Mouse (Mus musculus): ENCODE measurements around the gene Cnr2. TPM values are rescaled to one million over a fixed set of nuclear protein-coding genes. Genes with fewer than 3 reads are reported as not detected.

The Cnr2 gene
- total RNA-seq, 2 experiments from 2014 or later: 2.4 to 3.9 TPM

- no peak for DNase-seq
These were observed 9.6 kb downstream of the Cnr2 start for GRCm38 (mm10) chr4:135904810-135905209.

- DNase-seq: no peak
These were observed 11.4 kb downstream of the Cnr2 start for GRCm38 (mm10) chr4:135906633-135907032.

GRCm38 (mm10) chr4:135909326-135910066, 14.3 kb downstream of the Cnr2 start:
- no peak for DNase-seq

- peak; percentile 24 for DNase-seq
These were observed 16.3 kb downstream of the Cnr2 start for GRCm38 (mm10) chr4:135911531-135911930.

- no peak for DNase-seq
These were observed 17.0 kb downstream of the Cnr2 start for GRCm38 (mm10) chr4:135912164-135912563.

GRCm38 (mm10) chr4:135912835-135913234, 17.6 kb downstream of the Cnr2 start:
- DNase-seq: peak; percentile 24

GRCm38 (mm10) chr4:135913433-135913832, 18.2 kb downstream of the Cnr2 start:
- no peak for DNase-seq

- no peak for DNase-seq
These were observed 23.6 kb downstream of the Cnr2 start for GRCm38 (mm10) chr4:135918635-135919279.

GRCm38 (mm10) chr4:135919280-135919639, 24.1 kb downstream of the Cnr2 start:
- DNase-seq: no peak

- peak; percentile 97 for DNase-seq
These were observed 25.4 kb downstream of the Cnr2 start, which contains the start of gene Fuca1 for GRCm38 (mm10) chr4:135920304-135921241. Gene Fuca1 (plus strand): TSS chr4:135920735.

GRCm38 (mm10) chr4:135921257-135922120, 26.3 kb downstream of the Cnr2 start:
- DNase-seq: peak; percentile 66

- DNase-seq: no peak
These were observed 27.0 kb downstream of the Cnr2 start for GRCm38 (mm10) chr4:135922190-135922589.

- DNase-seq: no peak
These were observed 29.2 kb downstream of the Cnr2 start for GRCm38 (mm10) chr4:135924418-135924817.

- DNase-seq: no peak
These were observed 30.1 kb downstream of the Cnr2 start for GRCm38 (mm10) chr4:135925341-135925740.

GRCm38 (mm10) chr4:135926195-135926808, 31.1 kb downstream of the Cnr2 start:
- DNase-seq: no peak

GRCm38 (mm10) chr4:135926861-135927260, 31.7 kb downstream of the Cnr2 start:
- DNase-seq: no peak

- DNase-seq: no peak
These were observed 33.2 kb downstream of the Cnr2 start for GRCm38 (mm10) chr4:135928376-135928775.

- no peak for DNase-seq
These were observed 34.2 kb downstream of the Cnr2 start for GRCm38 (mm10) chr4:135929405-135929804.

- no peak for DNase-seq
These were observed 34.6 kb downstream of the Cnr2 start for GRCm38 (mm10) chr4:135929828-135930227.

GRCm38 (mm10) chr4:135930239-135930638, 35.0 kb downstream of the Cnr2 start:
- no peak for DNase-seq

GRCm38 (mm10) chr4:135931832-135932231, 36.6 kb downstream of the Cnr2 start:
- DNase-seq: no peak

All from adrenal gland, postnatal 10 days (tissue).